Mouse (Mus musculus) macrophage (primary cell): ENCODE results near the gene Minos1. TPM values are rescaled to one million over a fixed set of nuclear protein-coding genes. Genes with fewer than 3 reads are reported as not detected.

Source experiments
- H3K27ac ChIP-seq: fragments of 350-480 bp; formaldehyde crosslinking; 2 replicates; pipeline ENCODE4 v1.9.0; 2021
- H3K36me3 ChIP-seq: fragments of 350-480 bp; formaldehyde crosslinking; 2 replicates; pipeline ENCODE4 v1.9.0; 2021; ENCODE audit errors: inconsistent target
- H3K4me3 ChIP-seq: fragments of 350-480 bp; formaldehyde crosslinking; 2 replicates; pipeline ENCODE4 v1.9.0; 2021; ENCODE audit errors: inconsistent target
- H3K79me2 ChIP-seq: fragments of 350-480 bp; formaldehyde crosslinking; 2 replicates; pipeline ENCODE4 v1.9.0; 2021; ENCODE audit errors: inconsistent target
- WGBS: methylation state at CpG from one replicate; pipeline ENCODE4 v1.1.7; 2026; ENCODE audit warnings: inconsistent platforms; ENCODE audit not compliant: missing documents; 5-methylcytosine and 5-hydroxymethylcytosine counted together
- polyA plus RNA-seq: library from polyadenylated mRNA; stranded (reverse); fragments of 250-400 nt; gene quantifications from 3 replicates; pipeline ENCODE4 v1.2.4, GENCODE M21; 2018; ENCODE audit warnings: inconsistent platforms

The Minos1 gene
- polyA plus RNA-seq, 1 experiment from 2014 or later = 157 TPM

DNA sequence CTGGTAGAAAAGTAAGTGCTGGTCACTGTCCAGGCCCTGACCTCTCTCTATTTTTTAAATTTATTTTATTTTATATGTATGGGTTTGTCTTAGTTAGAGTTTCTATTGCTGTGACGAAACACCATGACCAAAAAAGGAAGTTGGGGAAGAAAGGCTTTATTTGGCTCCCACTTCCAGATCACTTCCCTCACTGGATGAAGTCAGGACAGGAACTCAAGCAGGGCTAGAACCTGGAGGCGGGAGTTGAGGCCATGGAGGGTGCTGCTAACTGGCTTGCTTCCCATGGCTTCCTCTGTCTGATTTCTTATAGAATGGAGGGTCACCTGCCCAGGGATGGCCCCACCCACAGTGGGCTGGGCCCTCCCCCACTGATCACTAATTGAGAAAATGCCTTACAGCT is 30.2 kb upstream of the Minos1 start:
- 15% methylated on average over 2 of the region's 2 CpGs for WGBS
- Histone ChIP-seq H3K4me3 (no peak overlapping the region), H3K27ac (no peak overlapping the region), H3K79me2 (no peaks in the 10 kb centered on the region), H3K36me3 (no peaks in the 10 kb centered on the region)

DNA sequence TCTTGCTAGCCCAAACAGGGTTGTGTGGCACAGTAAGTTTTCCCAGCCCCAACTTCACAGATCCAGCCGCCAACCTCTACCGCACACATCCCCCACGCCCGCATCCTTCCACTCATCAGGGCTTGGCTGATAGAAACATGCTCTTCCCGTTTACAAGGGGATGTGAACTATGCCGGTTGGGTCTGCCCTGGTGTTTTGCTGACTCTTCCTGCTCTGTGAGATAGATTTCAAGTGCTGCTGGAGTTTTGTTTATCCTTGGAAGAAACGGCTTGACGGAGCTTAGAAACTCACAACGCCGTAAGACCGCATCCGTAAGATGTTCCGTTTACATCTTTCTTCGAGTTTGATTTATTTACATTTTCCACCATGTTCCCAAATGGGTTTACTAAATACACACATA is 27.4 kb upstream of the Minos1 start:
- H3K79me2 ChIP-seq = no peaks in the 10 kb centered on the region
- H3K4me3 ChIP-seq = no peak overlapping the region
- H3K36me3 ChIP-seq = no peaks in the 10 kb centered on the region
- no peak overlapping the region for H3K27ac ChIP-seq
- 87% methylated on average over 14 of the region's 14 CpGs for WGBS

DNA sequence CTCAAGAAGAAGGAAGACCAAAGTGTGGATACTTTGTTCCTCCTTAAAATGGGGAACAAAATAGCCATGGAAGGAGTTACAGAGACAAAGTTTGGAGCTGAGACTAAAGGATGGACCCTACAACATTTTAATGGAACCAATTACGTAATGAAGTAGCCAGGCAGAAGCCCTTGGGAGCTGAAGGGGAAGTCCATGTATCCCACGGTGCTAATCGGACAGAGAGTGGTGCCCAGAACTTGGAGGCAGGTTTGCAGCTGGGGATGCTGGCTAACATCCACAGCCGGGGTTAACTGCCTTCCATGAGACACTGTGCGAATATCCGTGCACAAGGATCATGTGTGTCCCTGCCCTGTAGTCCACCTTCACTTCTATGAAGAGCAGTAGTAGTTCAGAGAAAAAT is 25.6 kb upstream of the Minos1 start:
- 75% methylated on average over 6 of the region's 6 CpGs for WGBS
- no peak overlapping the region for H3K27ac ChIP-seq
- no peaks in the 10 kb centered on the region for H3K36me3 ChIP-seq
- H3K79me2 ChIP-seq = no peaks in the 10 kb centered on the region
- H3K4me3 ChIP-seq = no peak overlapping the region

DNA sequence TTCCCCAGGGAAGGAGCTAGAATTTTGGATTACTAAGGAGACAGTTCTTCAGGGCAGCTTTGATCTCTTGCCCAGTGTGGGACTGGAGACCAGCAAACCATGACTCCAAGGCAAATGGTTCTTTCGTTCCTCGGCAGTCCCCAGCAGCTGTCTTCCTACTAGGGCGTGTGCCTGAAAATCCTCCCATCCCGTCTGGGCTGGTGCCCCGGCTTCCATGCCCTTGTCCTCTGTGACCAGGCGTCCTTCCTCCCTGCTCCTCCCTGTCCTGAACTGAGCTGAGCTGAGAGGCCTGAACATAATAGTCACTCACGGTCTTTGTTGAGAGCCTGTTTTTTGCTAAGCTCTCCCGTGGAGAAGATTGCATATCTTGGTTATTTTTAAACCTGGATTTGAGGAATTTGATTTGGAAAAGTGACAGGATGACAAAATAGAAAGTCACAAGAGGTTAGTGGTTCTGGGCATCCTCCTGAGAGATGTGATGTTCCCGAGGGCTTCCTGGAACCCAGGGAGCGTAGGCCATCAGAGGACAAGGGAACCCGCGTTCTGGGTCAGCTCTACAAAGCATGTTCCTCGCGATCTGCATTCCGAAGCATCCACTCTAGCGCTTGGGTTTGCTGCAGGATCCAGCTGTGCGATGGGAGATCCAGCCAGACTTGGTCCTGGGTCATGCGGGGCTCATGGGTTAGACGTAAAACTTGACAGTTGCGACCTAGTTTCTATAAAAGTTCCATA is 23.8 kb upstream of the Minos1 start:
- H3K27ac ChIP-seq = no peak overlapping the region
- no peaks in the 10 kb centered on the region for H3K36me3 ChIP-seq
- no peaks in the 10 kb centered on the region for H3K79me2 ChIP-seq
- H3K4me3 ChIP-seq = no peak overlapping the region
- WGBS = 92% methylated on average over 19 of the region's 20 CpGs

DNA sequence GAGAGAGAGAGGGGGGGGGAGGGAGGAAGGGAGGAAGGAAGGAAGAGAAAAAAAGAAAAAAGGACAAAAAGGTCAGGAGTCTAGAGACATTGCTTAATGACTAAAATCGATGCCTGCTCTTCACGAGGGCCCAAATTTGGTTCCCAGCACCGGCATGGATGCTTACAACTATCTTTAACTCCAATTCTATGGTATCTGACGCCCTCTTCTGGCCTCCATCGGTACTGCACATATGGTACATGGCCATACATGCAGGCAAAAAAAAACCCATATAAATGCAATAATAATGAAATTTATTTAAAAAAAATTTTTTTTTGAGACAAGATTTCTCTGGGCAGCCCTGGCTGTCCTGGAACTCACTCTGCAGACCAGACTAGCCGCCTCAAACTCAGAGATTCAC is 20.5 kb upstream of the Minos1 start:
- no peaks in the 10 kb centered on the region for H3K79me2 ChIP-seq
- WGBS = 76% methylated on average over 6 of the region's 6 CpGs
- no peak overlapping the region for H3K27ac ChIP-seq
- no peaks in the 10 kb centered on the region for H3K36me3 ChIP-seq
- no peak overlapping the region for H3K4me3 ChIP-seq

DNA sequence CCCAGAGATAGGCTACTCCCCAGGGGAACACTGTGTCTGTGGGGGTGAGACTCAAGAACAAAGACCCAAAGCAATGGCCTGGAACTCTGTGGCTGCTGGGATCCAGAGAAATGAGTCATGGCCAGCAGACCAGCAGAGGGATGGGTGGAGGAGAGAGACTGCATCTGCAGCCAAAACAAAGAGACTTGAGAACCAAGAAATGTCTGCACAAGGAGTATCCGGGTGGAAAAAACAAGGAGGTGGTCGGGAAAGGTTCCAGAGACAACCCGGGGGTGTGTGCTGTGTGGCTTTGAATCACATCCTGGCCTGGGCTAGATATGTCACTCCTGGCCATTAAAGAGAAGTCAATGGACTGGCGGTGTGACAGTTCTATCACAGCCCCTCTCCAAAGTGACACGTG is 15.8 kb upstream of the Minos1 start:
- H3K36me3 ChIP-seq = no peaks in the 10 kb centered on the region
- no peak overlapping the region for H3K27ac ChIP-seq
- no peak overlapping the region for H3K4me3 ChIP-seq
- H3K79me2 ChIP-seq = no peaks in the 10 kb centered on the region
- WGBS = 78% methylated on average over 5 of the region's 5 CpGs

DNA sequence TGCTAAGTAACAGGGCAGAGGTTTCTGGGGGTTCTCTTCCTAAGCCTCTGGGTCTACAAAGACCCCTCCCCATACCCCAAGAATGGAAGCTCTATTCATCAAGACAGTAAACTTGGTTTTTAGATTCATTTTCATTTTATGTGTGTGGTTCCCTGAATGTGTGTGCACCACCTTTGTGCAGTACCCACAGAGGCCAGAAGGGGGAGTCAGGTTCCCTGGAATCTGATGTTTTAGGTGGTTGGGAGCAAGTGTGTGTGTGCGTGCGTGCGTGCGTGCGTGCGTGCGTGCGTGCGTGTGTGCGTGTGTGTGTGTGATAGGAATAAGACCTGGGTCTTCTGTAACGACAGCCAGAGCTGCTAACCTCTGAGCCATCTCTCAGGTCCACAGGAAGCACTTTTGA is 14.2 kb upstream of the Minos1 start:
- no peak overlapping the region for H3K4me3 ChIP-seq
- H3K36me3 ChIP-seq = no peaks in the 10 kb centered on the region
- 96% methylated on average over 11 of the region's 11 CpGs for WGBS

DNA sequence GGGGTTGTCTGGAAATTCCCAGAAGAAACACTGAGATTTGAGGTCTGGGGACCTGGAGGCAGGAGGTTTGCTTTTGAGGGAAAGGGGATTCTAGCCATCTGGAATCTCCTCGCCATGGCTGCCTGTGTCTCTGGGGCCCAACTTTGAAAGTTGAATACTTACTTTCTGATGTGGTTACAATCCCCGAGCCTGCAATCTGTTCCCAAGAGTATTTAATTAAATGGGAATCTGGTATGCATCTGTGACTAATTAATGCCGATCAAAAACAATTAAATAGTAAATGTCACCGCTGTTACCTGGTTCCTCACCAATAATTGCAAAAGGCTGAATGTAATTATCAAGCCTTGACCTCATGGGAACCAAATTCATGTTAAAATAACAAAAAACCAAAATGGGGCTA is 13.7 kb upstream of the Minos1 start:
- H3K4me3 ChIP-seq = no peak overlapping the region
- H3K79me2 ChIP-seq = no peaks in the 10 kb centered on the region
- no peak overlapping the region for H3K27ac ChIP-seq
- no peaks in the 10 kb centered on the region for H3K36me3 ChIP-seq
- WGBS = 91% methylated on average over 4 of the region's 4 CpGs

More for the DNA sequence above, 14.2 kb upstream of the Minos1 start:
- Histone ChIP-seq H3K27ac (no peak overlapping the region), H3K79me2 (no peaks in the 10 kb centered on the region)

DNA sequence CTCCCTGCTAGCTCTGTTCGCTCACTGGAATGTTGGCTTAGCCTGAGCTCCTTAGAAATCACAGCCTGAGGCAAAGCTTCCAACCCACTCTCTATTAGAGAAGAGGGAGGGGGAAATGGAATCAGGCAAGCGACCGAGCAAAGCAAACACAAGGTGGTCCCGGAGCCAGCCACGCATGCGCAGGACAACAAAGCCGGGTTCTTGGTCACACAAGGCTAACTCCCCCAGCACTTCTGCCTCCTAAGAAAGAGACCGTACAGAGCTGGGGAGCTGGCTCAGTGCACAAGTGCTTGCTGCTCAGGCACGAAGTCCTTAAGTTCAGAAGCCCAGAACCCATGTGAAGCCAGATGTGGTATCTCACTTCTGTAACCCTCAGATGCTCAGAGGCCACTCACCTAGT is 12.1 kb upstream of the Minos1 start:
- no peaks in the 10 kb centered on the region for H3K79me2 ChIP-seq
- H3K27ac ChIP-seq = no peak overlapping the region
- WGBS = 92% methylated on average over 9 of the region's 9 CpGs
- no peak overlapping the region for H3K4me3 ChIP-seq
- H3K36me3 ChIP-seq = no peaks in the 10 kb centered on the region

DNA sequence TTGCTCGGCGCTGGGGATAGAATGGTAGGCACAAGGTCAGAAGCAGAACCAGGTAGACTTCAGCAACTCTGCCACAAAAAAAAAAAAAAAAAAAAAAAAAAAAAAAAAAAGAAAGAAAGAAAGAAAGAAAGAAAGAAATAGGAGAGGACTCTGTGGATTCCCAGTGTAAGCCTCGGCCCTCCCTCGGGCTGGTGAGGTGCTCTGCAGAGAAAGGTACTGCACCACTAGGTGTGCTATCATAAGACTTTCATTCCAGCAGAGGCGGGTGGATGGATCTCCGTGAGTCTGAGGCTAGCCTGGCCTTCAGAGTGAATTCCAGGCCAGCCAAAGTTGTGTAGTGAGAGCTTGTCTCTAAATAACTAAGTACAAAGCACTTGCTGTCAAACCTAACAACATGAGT is 10.9 kb upstream of the Minos1 start:
- Histone ChIP-seq H3K79me2 (no peaks in the 10 kb centered on the region), H3K4me3 (no peak overlapping the region), H3K27ac (no peak overlapping the region), H3K36me3 (no peaks in the 10 kb centered on the region)
- WGBS = 70% methylated on average over 6 of the region's 6 CpGs

DNA sequence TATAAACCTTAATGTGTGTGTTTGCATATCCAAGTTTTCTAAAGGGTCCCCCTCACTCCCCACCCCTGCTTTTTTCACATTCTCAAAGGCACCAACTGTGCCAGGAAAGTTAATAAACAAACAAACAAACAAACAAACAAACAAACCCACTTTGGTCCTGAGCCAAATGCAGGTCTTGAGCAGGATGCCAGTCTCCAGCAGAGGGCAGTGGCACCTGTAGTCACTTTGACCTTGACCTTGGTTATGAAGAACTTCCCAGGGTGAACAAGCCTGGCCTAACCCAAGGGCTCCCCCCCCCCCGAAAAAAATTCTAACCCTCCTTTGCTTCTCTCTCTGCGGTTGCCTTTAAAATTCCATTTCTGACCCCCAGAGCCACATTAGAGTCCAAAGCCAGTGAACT is 9.4 kb upstream of the Minos1 start:
- Histone ChIP-seq H3K36me3 (no peaks in the 10 kb centered on the region), H3K79me2 (no peaks in the 10 kb centered on the region), H3K27ac (no peak overlapping the region), H3K4me3 (no peak overlapping the region)
- WGBS = 96% methylated on average over 2 of the region's 2 CpGs

DNA sequence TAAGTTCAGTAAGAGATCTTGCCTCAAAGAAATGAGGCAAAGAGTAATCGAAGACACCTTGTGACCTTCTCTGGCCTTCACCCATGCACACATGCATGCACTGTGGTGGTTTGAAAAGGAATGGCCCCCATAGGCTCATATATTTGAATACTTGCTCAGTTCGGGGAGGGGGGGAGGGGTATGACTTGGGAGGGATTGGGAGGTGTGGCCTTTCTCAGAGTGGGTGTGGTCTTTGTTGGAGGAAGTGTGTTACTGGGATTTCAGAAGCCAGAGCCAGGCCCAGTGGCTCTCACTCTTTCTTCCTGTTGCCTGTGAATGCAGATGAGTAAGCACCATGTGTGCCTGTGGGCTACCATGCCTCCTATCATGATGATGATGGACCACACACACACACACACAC is 5.1 kb upstream of the Minos1 start:
- no peak overlapping the region for H3K27ac ChIP-seq
- 97% methylated on average over 2 of the region's 2 CpGs for WGBS
- H3K4me3 ChIP-seq = no peak overlapping the region
- no peaks in the 10 kb centered on the region for H3K36me3 ChIP-seq
- H3K79me2 ChIP-seq = no peaks in the 10 kb centered on the region

DNA sequence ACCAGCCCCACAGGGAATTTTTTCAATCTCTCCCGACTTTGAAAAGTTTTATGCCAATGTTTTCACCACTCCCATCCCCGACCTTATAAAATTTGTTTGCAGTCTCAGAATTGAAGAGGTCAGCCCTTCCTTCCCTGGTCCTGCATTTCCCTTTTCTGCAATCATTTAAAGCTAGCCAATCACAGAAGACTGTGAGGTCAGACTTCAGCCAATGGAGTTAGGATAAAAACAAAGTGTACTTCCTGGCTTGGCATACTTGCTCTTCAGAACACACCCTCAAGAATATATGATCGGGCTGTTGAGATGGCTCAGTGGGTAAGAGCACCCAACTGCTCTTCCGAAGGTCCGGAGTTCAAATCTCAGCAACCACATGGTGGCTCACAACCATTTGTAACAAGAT is 2.2 kb upstream of the Minos1 start:
- WGBS = 85% methylated on average over 5 of the region's 5 CpGs
- Histone ChIP-seq H3K4me3 (no peak overlapping the region), H3K36me3 (no peaks in the 10 kb centered on the region), H3K27ac (no peak overlapping the region), H3K79me2 (peaks cover 24% of the 10 kb centered on the region)

DNA sequence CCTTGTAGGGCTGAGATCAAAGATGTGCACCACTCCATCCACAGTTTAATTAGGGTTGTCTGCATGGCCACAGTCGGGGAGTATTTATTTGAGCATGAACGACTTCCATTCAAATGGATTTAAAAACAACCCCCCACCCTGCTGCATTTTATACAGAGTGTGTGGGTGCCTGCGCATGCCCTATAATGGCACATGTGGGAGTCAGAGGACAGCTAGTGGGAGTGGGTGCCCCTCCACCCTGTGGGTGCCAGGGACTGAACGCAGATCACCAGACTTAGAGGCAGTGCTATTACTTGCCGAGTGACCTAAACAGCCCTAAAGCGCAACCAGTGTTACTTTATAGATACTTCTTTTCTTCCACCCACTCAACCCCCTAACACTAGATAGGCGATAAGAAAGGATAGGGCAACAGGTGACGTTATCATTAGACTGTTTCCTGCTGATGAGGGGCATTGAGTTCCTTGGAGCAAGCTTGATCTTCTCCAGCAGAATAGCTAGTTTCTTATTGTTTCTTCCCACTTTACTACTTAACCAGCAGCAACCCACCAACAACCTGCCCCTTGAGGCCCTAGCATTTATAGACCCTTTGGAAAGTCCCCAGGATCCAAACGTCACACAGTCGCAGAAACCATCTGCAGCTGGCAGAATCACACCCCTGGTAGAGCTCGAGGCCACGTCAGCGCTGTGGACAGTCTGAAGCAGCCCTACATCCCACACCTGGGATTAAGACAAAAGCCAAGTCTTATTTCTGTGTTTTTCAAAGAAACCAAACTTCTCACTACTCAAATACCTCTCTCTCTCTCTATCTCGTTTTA is 1.2 kb upstream of the Minos1 start:
- H3K4me3 ChIP-seq = no peak overlapping the region
- WGBS = 93% methylated on average over 14 of the region's 14 CpGs

More for the DNA sequence above, 1.2 kb upstream of the Minos1 start:
- peaks cover 35% of the 10 kb centered on the region for H3K79me2 ChIP-seq
- no peaks in the 10 kb centered on the region for H3K36me3 ChIP-seq
- H3K27ac ChIP-seq = no peak overlapping the region
